Mouse (Mus musculus): ENCODE measurements at regions not wholly inside any gene's neighbourhood (a gene's known extent, or its start where the extent isn't known, plus 50 kb on each side); places are given as distances from the start of the nearest gene placed in this dataset.

DNA sequence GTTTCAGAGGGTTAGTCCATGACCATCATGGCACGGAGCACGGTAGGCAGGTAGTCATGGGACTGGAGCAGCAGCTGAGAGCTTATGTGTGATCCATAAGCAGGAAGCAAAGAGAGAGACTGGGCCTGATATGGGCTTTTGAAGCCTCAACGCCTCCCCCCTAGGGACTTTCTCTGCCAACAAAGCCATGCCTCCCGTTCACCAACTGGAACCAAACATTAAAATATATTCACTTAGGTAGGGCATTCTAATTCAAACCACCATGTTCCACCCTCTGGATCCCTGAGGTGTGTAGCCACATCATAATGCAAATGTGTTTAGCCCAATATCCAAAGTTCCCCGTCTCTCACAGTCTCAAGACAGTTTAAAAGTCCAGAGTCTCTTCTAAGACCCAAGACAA lies 85.3 kb upstream of the Ltbp1 start:
- no peak for ATAC-seq (replicated peaks; ENCODE audit: poor library complexity)

GRCm38 (mm10) chr17:74921413-74921812 lies 84.0 kb upstream of the Ltbp1 start:
- no peak for ATAC-seq (replicated peaks; ENCODE audit: poor library complexity)

- ATAC-seq (replicated peaks; ENCODE audit: poor library complexity), result no peak
Observed at GRCm38 (mm10) chr17:74922016-74922415, 83.4 kb upstream of the Ltbp1 start.

GRCm38 (mm10) chr17:74922591-74922990 lies 82.8 kb upstream of the Ltbp1 start:
- ATAC-seq (replicated peaks; ENCODE audit: poor library complexity), result no peak

- no peak for ATAC-seq (replicated peaks; ENCODE audit: poor library complexity)
Observed at GRCm38 (mm10) chr17:74923101-74923500, 82.3 kb upstream of the Ltbp1 start.

DNA sequence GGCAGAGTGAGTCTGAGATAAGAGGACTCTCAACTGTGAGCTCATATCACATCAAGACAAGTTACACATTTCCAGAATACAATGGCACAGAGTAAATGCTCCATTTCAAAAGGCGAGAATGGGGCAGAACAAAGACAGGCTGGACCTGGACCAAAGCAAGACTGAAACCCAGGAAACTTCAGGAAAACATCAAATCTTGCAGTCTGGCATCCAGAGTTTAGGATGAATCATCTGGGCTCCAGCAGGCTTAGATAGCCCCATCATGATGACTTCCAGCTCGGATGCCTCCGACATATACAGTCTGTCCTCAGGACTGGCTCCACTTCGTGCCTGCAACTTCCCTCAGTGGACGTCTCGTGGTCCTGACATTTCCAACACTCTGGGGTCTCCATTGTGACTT lies 80.2 kb upstream of the Ltbp1 start:
- ATAC-seq (replicated peaks; ENCODE audit: poor library complexity), result no peak

DNA sequence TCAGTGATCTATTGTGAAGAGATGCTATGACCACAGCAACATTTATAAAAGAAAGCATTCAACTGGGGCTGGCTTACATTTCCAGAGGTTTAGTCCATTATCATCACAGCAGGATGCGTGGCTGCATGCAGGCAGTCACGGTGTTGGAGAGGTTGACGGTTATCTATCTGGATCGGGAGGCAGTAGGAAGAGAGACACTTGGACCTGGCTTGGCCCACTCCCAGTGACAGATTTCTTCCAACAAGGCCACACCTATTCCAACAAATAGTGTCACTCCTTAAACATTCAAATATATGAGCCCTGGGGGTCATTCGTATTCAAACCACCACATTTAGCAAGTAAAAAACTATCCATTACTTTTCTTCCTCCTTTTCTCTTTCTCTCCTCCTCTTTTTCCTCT lies 77.4 kb upstream of the Ltbp1 start:
- ATAC-seq (replicated peaks; ENCODE audit: poor library complexity), result no peak

- ATAC-seq (replicated peaks; ENCODE audit: poor library complexity), result no peak
Observed at GRCm38 (mm10) chr17:74931540-74931939, 73.8 kb upstream of the Ltbp1 start.

DNA sequence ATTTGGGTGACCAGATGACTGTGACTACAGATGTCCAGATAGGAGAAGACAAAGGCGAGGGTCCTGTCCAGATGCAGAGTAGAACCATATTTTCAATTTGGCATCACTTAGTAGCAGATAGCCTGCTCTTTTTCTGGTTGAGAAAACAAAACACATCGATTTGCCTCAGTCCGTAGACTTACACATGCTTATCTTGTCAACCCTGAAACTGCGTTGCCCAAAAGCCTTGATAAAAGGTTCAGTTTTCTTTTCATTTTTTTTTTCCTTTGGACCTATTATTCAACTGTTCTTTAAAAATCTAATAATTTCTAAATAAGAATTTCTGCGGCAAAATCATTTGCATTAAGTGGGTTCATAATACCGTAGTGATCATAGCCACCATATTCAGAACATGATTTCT lies 64.0 kb upstream of the Ltbp1 start:
- 0 out of 2 replicates have a peak, but pooled peaks have one; percentile 20 for ATAC-seq (replicated peaks; ENCODE audit: poor library complexity)

GRCm38 (mm10) chr17:74942984-74943801 lies 62.2 kb upstream of the Ltbp1 start:
- no peak for ATAC-seq (replicated peaks; ENCODE audit: poor library complexity)

DNA sequence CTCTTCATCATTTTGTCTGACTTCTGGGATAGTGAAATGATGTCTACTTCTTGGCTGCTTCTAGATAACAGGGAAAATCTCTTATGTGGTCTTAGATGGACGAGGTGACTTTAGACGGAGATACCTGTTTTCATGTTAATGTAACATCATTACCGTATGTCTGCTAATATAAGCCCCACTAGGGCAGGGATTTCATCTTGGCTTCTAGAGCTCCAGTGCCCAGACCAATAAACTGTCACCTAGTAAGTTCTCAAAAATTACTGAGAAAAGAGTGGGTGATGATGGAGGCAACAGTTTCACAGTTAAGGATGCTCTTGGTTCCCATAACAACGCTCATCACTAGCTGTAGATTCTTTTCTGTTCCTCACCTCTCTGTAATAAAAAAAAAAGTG lies 61.6 kb upstream of the Ltbp1 start:
- ATAC-seq (replicated peaks; ENCODE audit: poor library complexity), result no peak

DNA sequence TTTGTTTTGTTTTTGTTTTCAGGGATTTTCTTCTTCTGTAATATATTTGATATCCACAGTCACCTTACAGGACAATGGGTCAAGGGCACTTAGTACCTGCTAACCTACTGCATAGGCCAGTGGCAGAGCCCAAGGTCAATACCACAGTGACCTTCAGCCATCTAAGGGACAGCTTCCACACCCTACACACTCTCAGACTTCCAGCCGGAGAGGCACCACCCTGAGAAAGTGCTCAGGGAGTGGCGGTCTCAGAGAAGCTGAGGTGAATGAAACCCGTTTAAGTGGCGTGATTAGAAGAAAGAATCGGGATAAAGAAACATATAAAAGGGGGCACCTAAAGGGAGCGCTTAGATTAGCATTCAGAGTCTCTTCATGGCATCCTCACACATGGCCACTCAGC lies 60.2 kb upstream of the Ltbp1 start:
- no peak for ATAC-seq (replicated peaks; ENCODE audit: poor library complexity)

DNA sequence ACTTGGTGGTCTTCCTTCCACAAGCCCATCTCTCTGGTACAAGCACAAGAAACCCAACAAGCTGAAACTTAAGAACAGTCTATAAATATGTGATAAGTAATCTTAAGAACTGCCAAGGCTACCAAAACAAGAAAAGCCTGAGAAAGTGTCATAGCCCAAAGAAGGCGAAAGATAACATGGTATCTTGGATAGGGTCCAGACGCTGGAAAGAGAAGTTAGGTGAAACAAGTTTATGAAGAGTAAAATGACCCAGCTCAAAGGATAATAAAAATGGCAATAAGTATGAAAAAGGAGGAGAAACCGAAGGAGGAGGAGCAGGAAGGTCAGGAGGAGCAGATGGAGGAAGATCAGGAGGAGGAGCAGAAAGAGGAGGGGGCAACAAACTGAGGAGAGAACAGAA lies 56.9 kb upstream of the Ltbp1 start:
- peak; percentile 34; the same call in 1 of the 2 replicates for ATAC-seq (replicated peaks; ENCODE audit: poor library complexity)

- no peak for ATAC-seq (replicated peaks; ENCODE audit: poor library complexity)
Observed at GRCm38 (mm10) chr17:74950316-74950715, 55.1 kb upstream of the Ltbp1 start.

GRCm38 (mm10) chr17:74954988-74955387 lies 50.4 kb upstream of the Ltbp1 start:
- peak; percentile 97 for ATAC-seq (replicated peaks; ENCODE audit: poor library complexity)
